Mouse (Mus musculus): ENCODE results near the gene Secisbp2. TPM values are rescaled to one million over a fixed set of nuclear protein-coding genes. Genes with fewer than 3 reads are reported as not detected.

The Secisbp2 gene
- polyA plus RNA-seq, 1 experiment from 2014 or later, result 38.5 TPM

- Histone ChIP-seq H3K4me3 (ENCODE audit: low read length) (no peak overlapping the region), H3K4me2 (replicated peaks; ENCODE audit: low read depth, low read length) (no peak overlapping the region), H3K36me3 (ENCODE audit: control insufficient read depth, insufficient read depth, low read length) (no peaks in the 10 kb centered on the region), H3K27ac (ENCODE audit: low read depth, low read length) (no peak overlapping the region), H3K9ac (ENCODE audit: low read depth, low read length) (no peak overlapping the region), H3K27me3 (ENCODE audit: control insufficient read depth, insufficient read depth, low read length) (no peaks in the 10 kb centered on the region), H3K4me1 (ENCODE audit: control insufficient read depth, insufficient read depth, low read length) (peaks cover 8% of the 10 kb centered on the region), H3K9me3 (ENCODE audit: control insufficient read depth, low read length) (no peaks in the 10 kb centered on the region)
- WGBS, result 88% methylated on average over 4 of the region's 4 CpGs
- ATAC-seq (ENCODE audit: low FRiP score, low TSS enrichment), result no peak
These were observed 12.5 kb upstream of the Secisbp2 start for GRCm38 (mm10) chr13:51638958-51639357.

DNA sequence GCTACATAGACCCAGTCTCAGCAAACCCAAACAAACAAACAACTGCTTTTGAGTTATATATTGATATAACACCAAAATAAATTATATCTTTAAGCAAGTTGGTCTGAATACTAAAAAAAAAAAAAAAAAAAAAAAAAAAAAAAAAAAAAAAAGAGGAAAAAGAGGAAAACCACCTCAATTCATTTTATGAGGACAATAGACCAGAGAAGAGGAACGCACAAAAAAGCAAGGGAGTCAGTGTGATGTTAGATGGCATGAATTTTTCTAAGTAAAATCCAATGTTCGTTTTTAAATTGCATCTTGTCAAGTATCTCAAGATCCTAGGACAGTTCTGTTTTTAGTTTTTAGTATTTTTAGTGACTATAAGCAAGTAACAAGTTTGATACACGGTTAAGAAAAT lies 10.1 kb upstream of the Secisbp2 start:
- H3K4me2 ChIP-seq (replicated peaks; ENCODE audit: low read depth, low read length), result no peak overlapping the region
- ATAC-seq (ENCODE audit: low FRiP score, low TSS enrichment), result no peak
- 87% methylated on average over 3 of the region's 3 CpGs for WGBS
- H3K27ac ChIP-seq (ENCODE audit: low read depth, low read length), result no peak overlapping the region
- H3K4me3 ChIP-seq (ENCODE audit: low read length), result no peak overlapping the region
- H3K9me3 ChIP-seq (ENCODE audit: control insufficient read depth, low read length), result no peaks in the 10 kb centered on the region
- no peaks in the 10 kb centered on the region for H3K27me3 ChIP-seq (ENCODE audit: control insufficient read depth, insufficient read depth, low read length)
- no peak overlapping the region for H3K9ac ChIP-seq (ENCODE audit: low read depth, low read length)
- H3K36me3 ChIP-seq (ENCODE audit: control insufficient read depth, insufficient read depth, low read length), result no peaks in the 10 kb centered on the region
- peaks cover 8% of the 10 kb centered on the region for H3K4me1 ChIP-seq (ENCODE audit: control insufficient read depth, insufficient read depth, low read length)

- no peaks in the 10 kb centered on the region for H3K27me3 ChIP-seq (ENCODE audit: control insufficient read depth, insufficient read depth, low read length)
- ATAC-seq (ENCODE audit: low FRiP score, low TSS enrichment), result no peak
- H3K36me3 ChIP-seq (ENCODE audit: control insufficient read depth, insufficient read depth, low read length), result no peaks in the 10 kb centered on the region
- no peak overlapping the region for H3K9ac ChIP-seq (ENCODE audit: low read depth, low read length)
- 16% methylated on average over 11 of the region's 11 CpGs for WGBS
- H3K4me2 ChIP-seq (replicated peaks; ENCODE audit: low read depth, low read length), result peak overlapping the region; percentile 21; the same call in 1 of the 2 replicates
- H3K4me1 ChIP-seq (ENCODE audit: control insufficient read depth, insufficient read depth, low read length), result peaks cover 16% of the 10 kb centered on the region
- 0 out of 2 replicates have a peak overlapping the region, but pooled peaks have one; percentile 26 for H3K27ac ChIP-seq (ENCODE audit: low read depth, low read length)
- H3K9me3 ChIP-seq (ENCODE audit: control insufficient read depth, low read length), result no peaks in the 10 kb centered on the region
- H3K4me3 ChIP-seq (ENCODE audit: low read length), result no peak overlapping the region
These were observed 9.2 kb upstream of the Secisbp2 start for GRCm38 (mm10) chr13:51642171-51642778.

DNA sequence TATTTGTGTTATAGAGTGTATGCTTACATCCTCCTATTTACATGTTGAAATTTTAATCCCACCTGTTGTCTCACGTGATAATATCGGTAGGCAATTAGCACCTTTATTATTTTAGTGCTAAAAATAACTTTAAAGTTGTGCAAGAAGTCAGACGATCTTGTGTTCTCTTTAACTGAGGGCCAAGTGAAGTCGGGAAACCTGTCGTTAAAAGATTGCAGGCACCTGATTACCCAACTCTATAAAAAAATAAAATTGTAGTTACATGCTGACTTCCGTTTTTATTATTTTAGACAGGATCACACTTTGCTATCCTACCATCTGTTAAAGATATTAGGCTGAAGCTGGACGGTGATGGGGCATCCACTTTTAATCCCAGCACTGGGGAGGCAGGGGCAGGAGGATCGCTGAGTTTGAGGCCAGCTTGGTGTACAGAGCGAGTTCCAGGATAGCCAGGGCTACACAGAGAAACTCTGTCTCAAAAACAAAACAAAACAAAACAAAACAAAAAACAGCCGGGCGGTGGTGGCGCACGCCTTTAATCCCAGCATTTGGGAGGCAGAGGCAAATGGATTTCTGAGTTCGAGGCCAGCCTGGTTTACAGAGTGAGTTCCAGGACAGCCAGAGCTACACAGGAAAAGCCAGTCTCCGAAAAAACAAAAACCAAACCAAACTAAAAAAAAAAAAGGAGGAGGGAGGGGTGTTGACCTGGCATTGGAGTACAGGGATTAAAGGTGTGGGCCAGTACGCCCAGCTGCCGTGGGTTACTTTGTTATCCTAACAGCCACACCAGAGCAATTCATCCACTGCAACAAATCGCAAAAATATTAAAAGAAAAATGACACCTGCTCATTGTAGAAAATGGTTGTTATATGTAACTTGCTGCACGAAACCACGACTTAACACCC lies 7.3 kb upstream of the Secisbp2 start:
- Histone ChIP-seq H3K4me1 (ENCODE audit: control insufficient read depth, insufficient read depth, low read length) (peaks cover 25% of the 10 kb centered on the region), H3K27ac (ENCODE audit: low read depth, low read length) (peak overlapping the region; percentile 65; the same call in 1 of the 2 replicates), H3K9me3 (ENCODE audit: control insufficient read depth, low read length) (no peaks in the 10 kb centered on the region), H3K27me3 (ENCODE audit: control insufficient read depth, insufficient read depth, low read length) (no peaks in the 10 kb centered on the region), H3K9ac (ENCODE audit: low read depth, low read length) (peak overlapping the region; percentile 44; the same call in 1 of the 2 replicates), H3K36me3 (ENCODE audit: control insufficient read depth, insufficient read depth, low read length) (no peaks in the 10 kb centered on the region), H3K4me2 (replicated peaks; ENCODE audit: low read depth, low read length) (peak overlapping the region; percentile 56), H3K4me3 (ENCODE audit: low read length) (peak overlapping the region; percentile 91)
- ATAC-seq (ENCODE audit: low FRiP score, low TSS enrichment), result 0 out of 2 replicates have a peak, but pooled peaks have one; percentile 2
- WGBS, result 49% methylated on average over 20 of the region's 20 CpGs

DNA sequence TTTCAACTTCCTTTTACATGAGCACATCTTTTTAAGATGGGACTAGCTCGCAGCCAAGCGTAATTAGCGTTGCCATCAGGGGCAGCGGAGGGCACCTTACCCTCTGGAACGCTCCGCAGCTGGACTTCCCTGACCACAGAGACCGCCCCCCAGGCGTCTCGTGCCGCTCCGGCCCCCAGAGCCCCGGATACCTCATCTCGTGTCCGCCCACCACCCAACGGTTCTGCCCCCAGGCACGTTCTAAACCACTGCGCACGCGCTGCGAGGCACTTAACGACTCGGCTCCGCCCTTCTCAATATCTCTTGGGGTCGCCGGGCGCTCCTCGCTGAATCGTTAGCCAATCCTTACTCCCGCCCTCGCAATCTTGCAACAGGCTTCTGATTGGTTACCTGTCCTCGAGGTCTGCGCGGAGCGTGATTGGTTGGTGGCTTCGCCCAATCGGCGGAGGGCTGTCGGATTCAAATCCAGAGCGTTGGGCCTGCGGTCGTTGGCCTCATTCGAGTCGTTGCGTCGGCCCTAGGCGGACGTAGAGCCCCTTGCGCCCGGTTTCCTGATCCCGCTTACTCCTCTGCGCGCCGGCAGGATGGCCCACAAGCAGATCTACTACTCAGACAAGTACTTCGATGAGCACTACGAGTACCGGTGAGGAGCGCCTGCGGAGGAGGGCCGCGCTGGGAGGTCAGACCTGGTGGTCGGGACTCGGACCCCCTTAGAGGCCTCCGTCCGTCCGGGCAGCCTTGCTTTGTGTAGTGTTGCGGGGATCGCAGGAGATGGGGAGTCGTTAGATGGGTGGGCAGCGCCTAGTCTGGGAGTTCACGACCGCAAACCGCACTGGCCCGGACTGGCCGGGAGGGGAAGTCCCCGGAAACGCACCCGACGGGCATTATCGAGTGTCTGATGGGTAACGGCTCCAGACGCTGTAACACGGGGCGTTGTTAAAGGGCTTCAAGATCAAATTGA lies 6.4 kb upstream of the Secisbp2 start, which contains the start of gene Cks2:
Gene Cks2, plus strand, starts transcription at position 404 of the 961 bp plus-strand sequence.
- H3K9ac ChIP-seq (ENCODE audit: low read depth, low read length), result peak within 1 kb of the TSS; percentile 95
- under 1% methylated on average over 83 of the region's 83 CpGs for WGBS

GRCm38 (mm10) chr13:51645872-51646271 lies 5.6 kb upstream of the Secisbp2 start:
- Histone ChIP-seq H3K4me2 (replicated peaks; ENCODE audit: low read depth, low read length) (peak overlapping the region; percentile 63), H3K4me1 (ENCODE audit: control insufficient read depth, insufficient read depth, low read length) (peaks cover 25% of the 10 kb centered on the region), H3K9ac (ENCODE audit: low read depth, low read length) (peak overlapping the region; percentile 95), H3K36me3 (ENCODE audit: control insufficient read depth, insufficient read depth, low read length) (peaks cover 10% of the 10 kb centered on the region; the same call in 1 of the 2 replicates), H3K4me3 (ENCODE audit: low read length) (peak overlapping the region; percentile 91), H3K9me3 (ENCODE audit: control insufficient read depth, low read length) (no peaks in the 10 kb centered on the region), H3K27ac (ENCODE audit: low read depth, low read length) (peak overlapping the region; percentile 71), H3K27me3 (ENCODE audit: control insufficient read depth, insufficient read depth, low read length) (no peaks in the 10 kb centered on the region)
- 0% methylated on average over 7 of the region's 7 CpGs for WGBS
- no peak for ATAC-seq (ENCODE audit: low FRiP score, low TSS enrichment)

More for the DNA sequence above, 6.4 kb upstream of the Secisbp2 start, which contains the start of gene Cks2:
- Histone ChIP-seq H3K27ac (ENCODE audit: low read depth, low read length) (peak within 1 kb of the TSS; percentile 71), H3K36me3 (ENCODE audit: control insufficient read depth, insufficient read depth, low read length) (peaks cover 7% of the 10 kb centered on the region; the same call in 1 of the 2 replicates), H3K4me3 (ENCODE audit: low read length) (peak within 1 kb of the TSS; percentile 91), H3K27me3 (ENCODE audit: control insufficient read depth, insufficient read depth, low read length) (no peaks in the 10 kb centered on the region), H3K4me2 (replicated peaks; ENCODE audit: low read depth, low read length) (peak within 1 kb of the TSS; percentile 63), H3K9me3 (ENCODE audit: control insufficient read depth, low read length) (no peaks in the 10 kb centered on the region), H3K4me1 (ENCODE audit: control insufficient read depth, insufficient read depth, low read length) (peaks cover 25% of the 10 kb centered on the region)
- peak; percentile 97 for ATAC-seq (ENCODE audit: low FRiP score, low TSS enrichment)

DNA sequence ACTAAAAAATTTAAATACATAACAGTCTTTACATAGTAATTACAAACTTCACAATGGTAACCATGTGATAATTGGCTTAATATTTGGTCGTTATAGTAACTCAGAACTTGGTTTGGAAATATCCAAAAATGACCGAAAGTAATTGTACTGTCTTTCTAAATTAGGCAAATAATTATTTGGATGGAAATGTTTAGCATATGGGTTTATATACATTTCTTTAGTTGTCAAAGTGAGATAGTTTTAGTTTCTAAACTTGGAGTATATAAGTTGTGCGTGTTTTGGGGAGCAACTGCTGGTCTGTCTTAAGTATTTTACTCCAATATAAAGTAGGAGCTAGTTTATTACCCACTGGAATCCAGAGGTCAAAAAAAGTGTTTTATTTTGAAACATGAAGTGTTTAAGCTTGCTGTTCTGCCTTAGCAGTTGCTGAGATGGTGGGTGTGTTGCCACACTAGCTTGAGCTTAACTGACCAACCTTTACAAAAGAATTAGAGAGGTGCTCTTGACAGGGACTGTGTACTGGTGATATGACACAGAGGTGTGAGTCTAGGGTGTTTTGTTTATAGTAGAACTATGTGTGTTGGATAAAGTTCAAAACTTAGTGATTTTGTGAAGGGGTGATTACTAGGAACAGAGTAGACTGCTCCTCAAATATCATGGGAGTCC lies 5.0 kb upstream of the Secisbp2 start:
- H3K36me3 ChIP-seq (ENCODE audit: control insufficient read depth, insufficient read depth, low read length), result peaks cover 14% of the 10 kb centered on the region; the same call in 1 of the 2 replicates
- peak overlapping the region; percentile 95 for H3K9ac ChIP-seq (ENCODE audit: low read depth, low read length)
- H3K4me3 ChIP-seq (ENCODE audit: low read length), result peak overlapping the region; percentile 91
- no peaks in the 10 kb centered on the region for H3K27me3 ChIP-seq (ENCODE audit: control insufficient read depth, insufficient read depth, low read length)
- peaks cover 28% of the 10 kb centered on the region for H3K4me1 ChIP-seq (ENCODE audit: control insufficient read depth, insufficient read depth, low read length)
- H3K27ac ChIP-seq (ENCODE audit: low read depth, low read length), result no peak overlapping the region
- ATAC-seq (ENCODE audit: low FRiP score, low TSS enrichment), result no peak
- peak overlapping the region; percentile 63 for H3K4me2 ChIP-seq (replicated peaks; ENCODE audit: low read depth, low read length)
- H3K9me3 ChIP-seq (ENCODE audit: control insufficient read depth, low read length), result no peaks in the 10 kb centered on the region
- WGBS, result 21% methylated on average over 3 of the region's 3 CpGs

- Histone ChIP-seq H3K4me3 (ENCODE audit: low read length) (peak overlapping the region; percentile 91; the same call in 1 of the 2 replicates), H3K27ac (ENCODE audit: low read depth, low read length) (no peak overlapping the region), H3K36me3 (ENCODE audit: control insufficient read depth, insufficient read depth, low read length) (peaks cover 15% of the 10 kb centered on the region; the same call in 1 of the 2 replicates), H3K27me3 (ENCODE audit: control insufficient read depth, insufficient read depth, low read length) (no peaks in the 10 kb centered on the region), H3K9me3 (ENCODE audit: control insufficient read depth, low read length) (no peaks in the 10 kb centered on the region), H3K9ac (ENCODE audit: low read depth, low read length) (peak overlapping the region; percentile 45; the same call in 1 of the 2 replicates), H3K4me2 (replicated peaks; ENCODE audit: low read depth, low read length) (peak overlapping the region; percentile 63), H3K4me1 (ENCODE audit: control insufficient read depth, insufficient read depth, low read length) (peaks cover 25% of the 10 kb centered on the region)
- WGBS, result 93% methylated on average over 3 of the region's 3 CpGs
- ATAC-seq (ENCODE audit: low FRiP score, low TSS enrichment), result no peak
These were observed 3.7 kb upstream of the Secisbp2 start for GRCm38 (mm10) chr13:51647770-51648169.

Measured in kidney, embryonic 14.5 days (tissue).